Mouse (Mus musculus): ENCODE data around the gene Lypla2. TPM values are rescaled to one million over a fixed set of nuclear protein-coding genes. Genes with fewer than 3 reads are reported as not detected.

The Lypla2 gene
- polyA plus RNA-seq, 1 experiment from 2014 or later = 210 TPM

- Histone ChIP-seq H3K4me1 (replicated peaks) (peaks cover 18% of the 10 kb centered on the region), H3K36me3 (peaks cover 40% of the 10 kb centered on the region), H3K9ac (replicated peaks) (no peak overlapping the region), H3K27me3 (no peaks in the 10 kb centered on the region), H3K9me3 (no peaks in the 10 kb centered on the region), H3K4me2 (replicated peaks) (no peak overlapping the region), H3K27ac (no peak overlapping the region), H3K4me3 (replicated peaks) (no peak overlapping the region)
- WGBS = 89% methylated on average over 10 of the region's 10 CpGs
- no peak for ATAC-seq
These were observed 46.1 kb downstream of the Lypla2 start for GRCm38 (mm10) chr4:135926195-135926808.

- H3K4me1 ChIP-seq (replicated peaks) = peaks cover 19% of the 10 kb centered on the region
- H3K27ac ChIP-seq = no peak overlapping the region
- H3K27me3 ChIP-seq = no peaks in the 10 kb centered on the region
- H3K9me3 ChIP-seq = no peaks in the 10 kb centered on the region
- peaks cover 36% of the 10 kb centered on the region for H3K36me3 ChIP-seq
- 89% methylated on average over 5 of the region's 5 CpGs for WGBS
- no peak for ATAC-seq
- H3K4me2 ChIP-seq (replicated peaks) = no peak overlapping the region
- H3K9ac ChIP-seq (replicated peaks) = no peak overlapping the region
- H3K4me3 ChIP-seq (replicated peaks) = no peak overlapping the region
These were observed 47.1 kb downstream of the Lypla2 start for GRCm38 (mm10) chr4:135925341-135925740.

DNA sequence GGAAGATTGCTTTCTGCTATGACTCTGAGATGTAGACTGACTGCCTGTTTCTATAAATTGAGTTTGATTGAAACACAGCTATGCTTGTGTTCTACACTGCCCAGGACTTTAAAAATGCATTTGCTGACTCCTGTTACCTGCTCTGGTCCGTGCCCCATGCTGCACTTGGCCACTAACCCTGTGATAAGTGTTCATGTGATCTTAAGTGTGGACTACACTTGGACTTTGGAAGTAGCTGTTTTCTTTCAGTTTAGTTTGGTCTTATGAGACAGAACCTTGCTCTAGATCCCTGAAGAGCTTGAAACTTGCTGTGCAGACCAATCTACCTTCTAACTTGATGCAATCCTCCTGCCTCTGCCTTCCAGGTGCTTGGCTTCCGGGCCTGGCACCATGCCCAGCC is 48.0 kb downstream of the Lypla2 start:
- Histone ChIP-seq H3K36me3 (peaks cover 36% of the 10 kb centered on the region), H3K27ac (no peak overlapping the region), H3K4me3 (replicated peaks) (no peak overlapping the region), H3K9ac (replicated peaks) (no peak overlapping the region), H3K9me3 (no peaks in the 10 kb centered on the region), H3K27me3 (no peaks in the 10 kb centered on the region), H3K4me2 (replicated peaks) (no peak overlapping the region), H3K4me1 (replicated peaks) (peaks cover 19% of the 10 kb centered on the region)
- WGBS = 90% methylated on average over 2 of the region's 2 CpGs
- ATAC-seq = no peak

DNA sequence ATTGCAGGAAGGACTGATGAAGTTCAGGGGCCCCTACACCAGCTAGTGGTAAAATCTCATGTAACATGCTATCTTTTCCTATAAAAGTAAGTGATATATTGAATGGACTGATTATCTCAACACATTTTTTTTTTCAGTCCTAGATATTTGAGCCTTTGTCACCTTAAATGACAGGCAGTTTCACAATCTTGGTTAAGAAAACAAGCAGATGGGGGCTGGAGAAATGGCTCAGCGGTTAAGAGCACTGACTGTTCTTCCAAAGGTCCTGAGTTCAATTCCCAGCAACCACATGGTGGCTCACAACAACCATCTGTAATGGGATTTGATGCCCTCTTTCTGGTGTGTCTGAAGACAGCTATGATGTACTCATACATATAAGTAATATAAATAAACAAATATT is 50.2 kb downstream of the Lypla2 start:
- Histone ChIP-seq H3K9ac (replicated peaks) (peak overlapping the region; percentile 86; the same call in 1 of the 2 replicates), H3K27ac (no peak overlapping the region), H3K9me3 (no peaks in the 10 kb centered on the region), H3K4me3 (replicated peaks) (peak overlapping the region; percentile 77), H3K27me3 (no peaks in the 10 kb centered on the region), H3K4me2 (replicated peaks) (peak overlapping the region; percentile 87), H3K4me1 (replicated peaks) (peaks cover 19% of the 10 kb centered on the region), H3K36me3 (peaks cover 31% of the 10 kb centered on the region)
- 90% methylated on average over 1 of the region's 1 CpGs for WGBS
- ATAC-seq = no peak

DNA sequence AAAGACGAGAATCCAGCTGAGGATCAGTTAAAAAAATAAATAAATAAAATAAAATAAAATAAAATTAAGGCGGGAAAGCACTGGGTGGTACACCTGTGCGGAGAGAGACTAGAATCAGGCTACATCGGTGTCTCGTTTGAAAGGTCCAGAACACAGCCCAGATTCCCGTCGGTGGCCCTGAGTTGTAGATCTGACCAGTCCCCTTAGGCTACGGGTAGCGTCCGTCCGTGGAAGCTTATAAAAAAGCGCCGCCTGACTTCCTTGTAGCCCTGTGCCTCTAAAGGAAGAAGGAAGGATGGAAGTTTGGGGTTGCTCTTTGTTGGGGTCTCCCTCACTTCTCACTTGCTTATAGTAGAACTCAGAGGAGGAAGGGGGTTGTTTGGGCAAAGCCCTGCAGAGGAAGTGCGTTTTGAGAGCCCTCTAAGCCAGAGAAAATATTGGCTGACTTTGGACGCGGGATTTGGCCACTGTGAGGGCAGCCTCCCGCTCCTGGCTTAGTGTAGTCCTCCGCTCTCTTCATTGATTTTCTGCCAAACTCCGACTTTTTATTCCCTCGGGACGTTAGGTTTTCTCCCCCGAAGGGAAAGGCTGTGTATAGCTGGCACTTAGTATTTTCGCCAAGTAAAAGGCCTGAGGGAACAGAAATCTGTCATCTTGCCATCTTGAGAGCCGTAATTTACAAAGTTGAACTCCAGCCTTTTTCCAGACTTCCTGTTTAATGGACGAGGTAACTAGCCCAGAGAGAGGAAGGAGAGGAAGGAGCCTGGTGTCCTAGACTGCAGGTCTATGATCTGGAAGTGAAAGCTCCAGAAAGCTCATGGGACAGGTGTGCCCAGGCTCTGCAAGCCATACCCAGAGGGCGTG is 50.9 kb downstream of the Lypla2 start:
- ATAC-seq = no peak
- Histone ChIP-seq H3K4me1 (replicated peaks) (peaks cover 19% of the 10 kb centered on the region), H3K4me3 (replicated peaks) (peak overlapping the region; percentile 77), H3K9me3 (no peaks in the 10 kb centered on the region), H3K4me2 (replicated peaks) (peak overlapping the region; percentile 87), H3K9ac (replicated peaks) (peak overlapping the region; percentile 86), H3K27me3 (no peaks in the 10 kb centered on the region), H3K27ac (peak overlapping the region; percentile 87), H3K36me3 (peaks cover 25% of the 10 kb centered on the region)
- WGBS = 9% methylated on average over 26 of the region's 26 CpGs

GRCm38 (mm10) chr4:135920304-135921241 is 51.9 kb downstream of the Lypla2 start, which contains the start of gene Fuca1:
Gene Fuca1 (plus strand): TSS chr4:135920735.
- Histone ChIP-seq H3K4me1 (replicated peaks) (peaks cover 19% of the 10 kb centered on the region), H3K9me3 (no peaks in the 10 kb centered on the region), H3K9ac (replicated peaks) (peak within 1 kb of the TSS; percentile 86), H3K27ac (peak within 1 kb of the TSS; percentile 87), H3K4me3 (replicated peaks) (peak within 1 kb of the TSS; percentile 77), H3K4me2 (replicated peaks) (peak within 1 kb of the TSS; percentile 87), H3K36me3 (peaks cover 16% of the 10 kb centered on the region), H3K27me3 (no peaks in the 10 kb centered on the region)
- 2% methylated on average over 60 of the region's 60 CpGs for WGBS
- peak; percentile 99 for ATAC-seq

- Histone ChIP-seq H3K4me3 (replicated peaks) (no peak overlapping the region), H3K36me3 (0 out of 2 replicates have a peak, but pooled peaks cover 6% of the 10 kb centered on the region), H3K27ac (no peak overlapping the region), H3K9ac (replicated peaks) (no peak overlapping the region), H3K9me3 (no peaks in the 10 kb centered on the region), H3K4me2 (replicated peaks) (no peak overlapping the region), H3K4me1 (replicated peaks) (peaks cover 19% of the 10 kb centered on the region), H3K27me3 (no peaks in the 10 kb centered on the region)
- ATAC-seq = no peak
- WGBS = 95% methylated on average over 3 of the region's 3 CpGs
These were observed 53.2 kb downstream of the Lypla2 start for GRCm38 (mm10) chr4:135919280-135919639.

DNA sequence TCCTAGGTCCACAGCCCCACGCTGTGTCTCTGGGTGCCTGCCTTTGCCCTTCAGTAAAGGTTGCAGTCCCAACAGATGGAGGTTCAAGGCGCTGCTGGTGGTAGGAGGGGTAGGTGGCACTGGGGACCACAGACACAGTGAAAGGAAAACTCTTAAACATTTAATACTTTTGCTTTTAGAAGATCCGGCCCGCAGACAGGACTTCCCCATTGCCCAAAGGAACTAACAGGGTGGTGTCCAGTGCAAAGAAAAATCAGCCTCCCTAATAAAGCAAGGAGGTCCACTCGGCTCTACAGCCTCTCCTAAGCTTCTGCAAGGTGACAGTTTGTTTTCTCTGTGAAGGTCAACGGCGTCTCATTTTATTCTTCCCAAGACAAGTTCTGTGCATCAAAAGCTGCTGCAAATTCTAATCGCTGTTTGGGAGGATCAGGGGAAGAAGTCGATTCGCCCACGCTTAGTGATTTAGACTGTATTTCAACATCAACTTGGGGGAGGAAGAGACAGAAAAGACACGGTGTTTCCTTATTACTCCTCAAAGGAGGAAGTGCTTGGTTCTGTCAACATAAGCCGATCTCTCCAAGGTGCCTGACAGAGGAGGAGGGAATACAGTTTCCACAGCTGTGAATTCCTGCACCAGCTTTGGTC is 53.7 kb downstream of the Lypla2 start:
- no peak overlapping the region for H3K4me2 ChIP-seq (replicated peaks)
- no peak overlapping the region for H3K9ac ChIP-seq (replicated peaks)
- H3K4me1 ChIP-seq (replicated peaks) = peaks cover 19% of the 10 kb centered on the region
- H3K27me3 ChIP-seq = no peaks in the 10 kb centered on the region
- 93% methylated on average over 13 of the region's 13 CpGs for WGBS
- no peak for ATAC-seq
- no peak overlapping the region for H3K4me3 ChIP-seq (replicated peaks)
- H3K27ac ChIP-seq = no peak overlapping the region
- H3K36me3 ChIP-seq = 0 out of 2 replicates have a peak, but pooled peaks cover 6% of the 10 kb centered on the region
- H3K9me3 ChIP-seq = no peaks in the 10 kb centered on the region

Other genes with a start within 250 kb of the Lypla2 start
- not detected in 2 replicates for gene Il22ra1, start 244.5 kb downstream of the Lypla2 start, polyA plus RNA-seq (2015; fragmentation: Nextera tagmentation; extraction: Ambion mirVana)
- 0.13 and 0.15 TPM in 2 replicates for gene Myom3, start 212.9 kb downstream of the Lypla2 start, polyA plus RNA-seq (2015; fragmentation: Nextera tagmentation; extraction: Ambion mirVana)
- 267 and 285 TPM in 2 replicates for gene Srsf10, start 116.9 kb downstream of the Lypla2 start, polyA plus RNA-seq (2015; fragmentation: Nextera tagmentation; extraction: Ambion mirVana)
- gene Pnrc2, start 98.8 kb downstream of the Lypla2 start, polyA plus RNA-seq (2015; fragmentation: Nextera tagmentation; extraction: Ambion mirVana) = 144 TPM in 2 replicates
- gene Cnr2, start 77.2 kb downstream of the Lypla2 start, polyA plus RNA-seq (2015; fragmentation: Nextera tagmentation; extraction: Ambion mirVana) = 0.12 and 0.16 TPM in 2 replicates
- gene Fuca1, start 51.9 kb downstream of the Lypla2 start, polyA plus RNA-seq (2015; fragmentation: Nextera tagmentation; extraction: Ambion mirVana) = 49.5 and 52.9 TPM in 2 replicates
- 50.3 and 51.0 TPM in 2 replicates for gene Hmgcl, start 26.2 kb downstream of the Lypla2 start, polyA plus RNA-seq (2015; fragmentation: Nextera tagmentation; extraction: Ambion mirVana)
- gene Gale, start 8.9 kb downstream of the Lypla2 start, polyA plus RNA-seq (2015; fragmentation: Nextera tagmentation; extraction: Ambion mirVana) = 39.0 and 40.1 TPM in 2 replicates
- 55.0 and 57.3 TPM in 2 replicates for gene Pithd1, start 14.6 kb upstream of the Lypla2 start, polyA plus RNA-seq (2015; fragmentation: Nextera tagmentation; extraction: Ambion mirVana)
- gene Eloa, start 49.1 kb upstream of the Lypla2 start, polyA plus RNA-seq (2015; fragmentation: Nextera tagmentation; extraction: Ambion mirVana) = 27.8 and 30.1 TPM in 2 replicates
- gene Rpl11, start 80.8 kb upstream of the Lypla2 start, polyA plus RNA-seq (2015; fragmentation: Nextera tagmentation; extraction: Ambion mirVana) = 333 and 348 TPM in 2 replicates
- 175 and 214 TPM in 2 replicates for gene Id3, start 170.9 kb upstream of the Lypla2 start, polyA plus RNA-seq (2015; fragmentation: Nextera tagmentation; extraction: Ambion mirVana)
- gene E2f2, start 199.8 kb upstream of the Lypla2 start, polyA plus RNA-seq (2015; fragmentation: Nextera tagmentation; extraction: Ambion mirVana) = 3.8 and 4.0 TPM in 2 replicates
- gene Asap3, start 233.7 kb upstream of the Lypla2 start, polyA plus RNA-seq (2015; fragmentation: Nextera tagmentation; extraction: Ambion mirVana) = 3.9 and 4.5 TPM in 2 replicates